Mouse (Mus musculus): ENCODE data around the gene Dcx. TPM values are rescaled to one million over a fixed set of nuclear protein-coding genes. Genes with fewer than 3 reads are reported as not detected.

Gene Dcx
- polyA plus RNA-seq (2015; fragmentation: Nextera tagmentation; extraction: Ambion mirVana): 266 and 338 TPM in 2 replicates

DNA sequence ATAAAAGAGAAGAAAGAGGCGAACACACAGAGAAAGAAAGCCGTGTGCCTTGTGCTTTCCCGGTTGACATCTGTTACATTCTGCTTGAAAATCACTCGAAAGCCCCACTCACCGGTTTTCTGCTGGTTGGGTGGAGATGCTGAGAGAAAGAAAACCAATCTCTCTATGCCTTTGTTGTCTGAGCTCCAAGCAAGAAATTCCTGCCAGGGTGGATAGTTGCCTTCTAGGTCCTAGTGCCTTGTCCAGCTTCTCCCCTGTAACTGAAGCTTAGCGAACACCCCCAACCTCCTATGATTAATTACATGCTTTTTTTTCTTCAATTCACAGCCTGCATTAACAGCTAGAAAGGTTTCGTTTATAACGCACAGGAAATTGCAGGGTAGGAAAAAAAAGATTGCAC lies at the start of gene Dcx:
Gene Dcx, minus strand, starts transcription at position 354 of the 400 bp plus-strand sequence.
- Histone ChIP-seq H3K9ac (ENCODE audit: low read depth, low read length) (peak within 1 kb of the TSS; percentile 65), H3K4me3 (ENCODE audit: low read depth, low read length) (peak within 1 kb of the TSS; percentile 48), H3K27ac (ENCODE audit: low read length) (peak within 1 kb of the TSS; percentile 82), H3K4me2 (ENCODE audit: low read length) (peak within 1 kb of the TSS; percentile 43), H3K9me3 (replicated peaks; ENCODE audit: control insufficient read depth, low read length, poor library complexity, severe bottlenecking) (no peaks in the 10 kb centered on the region), H3K4me1 (ENCODE audit: control insufficient read depth, insufficient read depth, low read length) (peaks cover 8% of the 10 kb centered on the region; the same call in 1 of the 2 replicates), H3K27me3 (ENCODE audit: control insufficient read depth, insufficient read depth, low read depth, low read length) (no peaks in the 10 kb centered on the region), H3K36me3 (ENCODE audit: control insufficient read depth, insufficient read depth, low read length) (no peaks in the 10 kb centered on the region)
- WGBS: 17% methylated on average over 8 of the region's 8 CpGs
- peak; percentile 87 for ATAC-seq

DNA sequence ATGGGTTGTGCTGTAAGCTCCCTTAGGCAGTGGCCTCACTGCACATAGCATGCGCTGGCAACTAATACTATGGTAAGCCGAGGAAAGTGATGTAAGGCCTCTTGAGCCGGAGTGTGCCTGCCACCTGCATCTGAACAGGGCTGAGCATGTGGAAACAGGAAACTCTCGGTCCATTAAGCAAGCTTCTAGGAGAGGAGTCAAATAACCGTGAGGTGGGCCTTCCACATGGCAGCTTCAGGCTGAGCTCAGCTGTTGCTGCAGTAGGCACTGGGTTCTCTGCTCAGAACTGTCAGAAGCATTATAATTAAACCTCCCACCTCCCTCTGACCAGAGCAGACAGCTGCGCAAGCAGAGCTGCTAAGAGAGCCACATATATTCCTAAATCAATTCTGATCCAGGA lies 33.1 kb upstream of the Dcx start:
- Histone ChIP-seq H3K36me3 (ENCODE audit: control insufficient read depth, insufficient read depth, low read length) (no peaks in the 10 kb centered on the region), H3K27me3 (ENCODE audit: control insufficient read depth, insufficient read depth, low read depth, low read length) (no peaks in the 10 kb centered on the region), H3K4me2 (ENCODE audit: low read length) (no peak overlapping the region), H3K9me3 (replicated peaks; ENCODE audit: control insufficient read depth, low read length, poor library complexity, severe bottlenecking) (no peaks in the 10 kb centered on the region), H3K9ac (ENCODE audit: low read depth, low read length) (no peak overlapping the region), H3K27ac (ENCODE audit: low read length) (no peak overlapping the region), H3K4me1 (ENCODE audit: control insufficient read depth, insufficient read depth, low read length) (no peaks in the 10 kb centered on the region), H3K4me3 (ENCODE audit: low read depth, low read length) (no peak overlapping the region)
- ATAC-seq: peak; percentile 45; the same call in 1 of the 2 replicates
- WGBS: 51% methylated on average over 6 of the region's 6 CpGs

DNA sequence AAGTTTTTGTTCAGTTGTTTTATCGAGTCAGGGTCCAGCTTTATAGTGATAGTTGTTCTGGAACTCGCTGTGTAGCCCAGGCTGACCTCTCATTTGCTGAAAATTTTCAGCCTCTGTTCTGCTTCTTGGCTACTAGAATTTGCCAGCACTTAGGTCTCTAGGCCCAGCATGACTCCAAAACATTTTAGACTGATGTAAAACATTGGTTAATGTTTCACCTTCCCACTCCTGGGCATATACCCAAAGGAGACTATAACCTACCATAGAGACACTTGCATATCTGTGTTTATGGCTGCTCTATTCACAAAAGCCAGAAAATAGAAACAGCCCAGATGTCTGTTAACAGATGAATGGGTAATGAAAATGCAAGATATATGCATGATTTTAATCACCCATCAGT lies 560 bp upstream of the Dcx start:
- Histone ChIP-seq H3K9me3 (replicated peaks; ENCODE audit: control insufficient read depth, low read length, poor library complexity, severe bottlenecking) (no peaks in the 10 kb centered on the region), H3K9ac (ENCODE audit: low read depth, low read length) (no peak overlapping the region; the same call in 1 of the 2 replicates), H3K36me3 (ENCODE audit: control insufficient read depth, insufficient read depth, low read length) (no peaks in the 10 kb centered on the region), H3K4me2 (ENCODE audit: low read length) (peak overlapping the region; percentile 43), H3K27me3 (ENCODE audit: control insufficient read depth, insufficient read depth, low read depth, low read length) (no peaks in the 10 kb centered on the region), H3K4me3 (ENCODE audit: low read depth, low read length) (peak overlapping the region; percentile 48; the same call in 1 of the 2 replicates), H3K4me1 (ENCODE audit: control insufficient read depth, insufficient read depth, low read length) (peaks cover 7% of the 10 kb centered on the region; the same call in 1 of the 2 replicates), H3K27ac (ENCODE audit: low read length) (peak overlapping the region; percentile 82; the same call in 1 of the 2 replicates)
- WGBS: 76% methylated on average over 2 of the region's 2 CpGs
- 0 out of 2 replicates have a peak, but pooled peaks have one; percentile 2 for ATAC-seq

DNA sequence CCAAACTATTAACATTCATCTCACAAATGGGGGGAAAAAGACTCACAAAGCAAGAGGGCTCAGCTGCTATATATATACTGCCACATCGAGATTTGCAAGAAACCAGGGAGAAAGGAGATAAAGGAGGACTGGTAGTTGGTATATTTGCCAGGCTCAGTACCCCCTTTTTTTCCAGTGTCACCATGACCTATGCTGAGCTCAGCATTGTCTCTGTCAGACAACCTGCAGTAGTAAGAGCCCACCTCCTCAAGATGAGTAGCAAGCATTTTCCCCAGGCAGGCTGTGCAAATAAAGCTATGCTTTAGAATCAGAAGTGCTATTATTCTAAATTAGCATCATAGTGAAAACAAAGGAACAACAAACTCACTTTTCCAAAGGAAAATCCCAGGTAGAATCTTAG lies 581 bp downstream of the Dcx start:
- H3K36me3 ChIP-seq (ENCODE audit: control insufficient read depth, insufficient read depth, low read length): no peaks in the 10 kb centered on the region
- H3K4me3 ChIP-seq (ENCODE audit: low read depth, low read length): peak overlapping the region; percentile 48
- H3K9me3 ChIP-seq (replicated peaks; ENCODE audit: control insufficient read depth, low read length, poor library complexity, severe bottlenecking): no peaks in the 10 kb centered on the region
- peak overlapping the region; percentile 65 for H3K9ac ChIP-seq (ENCODE audit: low read depth, low read length)
- H3K27ac ChIP-seq (ENCODE audit: low read length): peak overlapping the region; percentile 82
- no peak overlapping the region for H3K4me2 ChIP-seq (ENCODE audit: low read length)
- ATAC-seq: peak; percentile 64
- WGBS: 13% methylated on average over 1 of the region's 1 CpGs
- no peaks in the 10 kb centered on the region for H3K27me3 ChIP-seq (ENCODE audit: control insufficient read depth, insufficient read depth, low read depth, low read length)
- peaks cover 9% of the 10 kb centered on the region; the same call in 1 of the 2 replicates for H3K4me1 ChIP-seq (ENCODE audit: control insufficient read depth, insufficient read depth, low read length)

DNA sequence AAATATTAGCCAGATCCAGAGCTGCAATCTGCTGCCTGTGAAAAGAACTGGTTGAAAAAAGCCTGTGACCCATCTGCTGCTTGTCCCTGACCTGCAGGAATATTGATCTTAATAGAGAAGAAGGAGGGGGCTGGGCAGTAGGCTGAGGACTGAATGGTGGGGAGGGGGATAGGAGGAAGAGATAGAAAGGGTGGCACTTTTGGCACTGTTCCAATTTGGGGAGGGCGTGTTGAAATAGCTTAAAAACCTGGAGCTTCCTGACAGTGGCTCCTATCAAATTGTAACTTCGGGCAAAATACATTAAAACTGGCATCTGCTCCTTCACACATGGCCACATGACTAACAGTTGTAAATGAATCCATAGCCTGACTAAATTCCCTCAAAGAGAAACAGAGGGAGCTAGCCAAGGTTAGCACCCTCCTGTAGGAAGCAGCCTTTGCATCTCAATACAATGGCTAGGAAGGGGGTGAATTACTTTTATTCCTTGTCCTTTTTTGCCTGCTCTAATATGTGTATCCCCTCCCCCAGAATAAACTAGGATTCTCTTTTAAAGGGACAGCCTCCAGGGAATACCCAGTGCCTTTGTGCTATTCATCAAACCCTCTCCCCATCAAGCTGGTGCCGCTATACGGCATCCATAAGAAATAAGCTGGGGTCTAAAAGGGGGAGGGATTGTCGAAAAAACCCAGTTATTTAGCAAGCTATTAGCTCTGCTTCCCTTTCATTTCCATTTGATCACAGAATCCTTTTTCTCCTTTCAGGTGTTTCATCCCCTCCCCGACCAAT lies 1.5 kb downstream of the Dcx start:
- 20% methylated on average over 6 of the region's 6 CpGs for WGBS
- Histone ChIP-seq H3K4me3 (ENCODE audit: low read depth, low read length) (peak overlapping the region; percentile 48), H3K27ac (ENCODE audit: low read length) (peak overlapping the region; percentile 82), H3K36me3 (ENCODE audit: control insufficient read depth, insufficient read depth, low read length) (no peaks in the 10 kb centered on the region), H3K27me3 (ENCODE audit: control insufficient read depth, insufficient read depth, low read depth, low read length) (no peaks in the 10 kb centered on the region), H3K9me3 (replicated peaks; ENCODE audit: control insufficient read depth, low read length, poor library complexity, severe bottlenecking) (no peaks in the 10 kb centered on the region), H3K4me2 (ENCODE audit: low read length) (peak overlapping the region; percentile 56), H3K4me1 (ENCODE audit: control insufficient read depth, insufficient read depth, low read length) (peaks cover 13% of the 10 kb centered on the region), H3K9ac (ENCODE audit: low read depth, low read length) (peak overlapping the region; percentile 65)
- peak; percentile 69 for ATAC-seq

DNA sequence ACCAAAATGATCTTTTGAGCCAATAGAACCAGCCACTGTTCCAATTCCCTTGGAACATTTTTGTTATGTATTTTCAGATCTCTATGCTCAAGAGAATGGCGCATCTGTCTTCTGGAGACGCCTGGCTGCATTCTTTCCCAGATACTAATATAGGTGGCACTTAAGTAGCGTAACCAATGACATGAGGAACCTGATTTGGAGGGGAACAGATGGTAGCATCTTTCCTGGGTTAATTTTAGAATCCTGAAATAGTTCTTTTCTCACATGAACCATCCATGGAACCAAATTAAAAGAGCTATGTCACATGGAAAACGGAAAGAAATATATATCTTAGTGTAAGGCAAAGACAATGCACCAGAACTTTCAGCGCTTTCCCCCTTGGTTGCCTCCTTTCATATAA lies 11.0 kb downstream of the Dcx start:
- 88% methylated on average over 5 of the region's 5 CpGs for WGBS
- Histone ChIP-seq H3K36me3 (ENCODE audit: control insufficient read depth, insufficient read depth, low read length) (peaks cover 6% of the 10 kb centered on the region; the same call in 1 of the 2 replicates), H3K9me3 (replicated peaks; ENCODE audit: control insufficient read depth, low read length, poor library complexity, severe bottlenecking) (no peaks in the 10 kb centered on the region), H3K9ac (ENCODE audit: low read depth, low read length) (no peak overlapping the region), H3K27me3 (ENCODE audit: control insufficient read depth, insufficient read depth, low read depth, low read length) (no peaks in the 10 kb centered on the region), H3K27ac (ENCODE audit: low read length) (no peak overlapping the region), H3K4me1 (ENCODE audit: control insufficient read depth, insufficient read depth, low read length) (peaks cover 14% of the 10 kb centered on the region), H3K4me2 (ENCODE audit: low read length) (no peak overlapping the region), H3K4me3 (ENCODE audit: low read depth, low read length) (no peak overlapping the region)
- ATAC-seq: no peak

DNA sequence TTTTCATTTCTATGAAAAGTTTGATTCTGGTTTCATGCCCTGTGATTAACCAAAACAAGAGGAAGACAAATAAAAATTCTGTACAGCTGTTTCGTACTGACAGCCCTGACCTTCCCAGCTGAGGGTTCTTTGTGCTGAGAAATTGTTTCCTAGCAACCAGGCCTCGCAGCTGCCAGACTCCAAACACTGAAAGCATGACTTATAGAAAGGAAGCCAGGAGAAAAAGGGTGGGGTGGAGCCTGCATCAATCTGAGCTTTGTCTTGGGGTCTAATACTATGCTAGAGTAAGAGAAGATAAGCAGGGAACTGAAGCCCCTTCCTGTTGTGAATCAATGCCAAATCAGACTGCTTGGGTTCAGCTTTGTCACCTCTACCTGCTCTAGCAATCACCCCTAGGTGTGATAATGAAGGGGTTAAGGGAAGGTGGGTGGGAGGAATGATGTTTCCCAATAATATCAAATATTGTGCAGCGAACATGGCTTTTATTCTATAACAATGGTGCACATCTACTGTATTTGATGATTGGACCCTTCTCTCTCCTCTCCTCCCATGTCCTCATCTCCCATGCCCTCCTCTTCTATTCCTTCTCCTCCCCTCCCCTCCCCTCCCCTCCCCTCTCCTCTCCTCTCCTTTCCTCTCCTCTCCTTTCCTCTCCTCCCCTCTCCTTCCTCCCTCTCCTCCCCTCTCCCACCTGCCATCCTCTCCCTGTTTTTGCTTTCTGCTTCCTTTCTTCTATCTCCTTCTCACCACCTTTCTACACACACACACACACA lies 26.2 kb downstream of the Dcx start:
- 28% methylated on average over 3 of the region's 3 CpGs for WGBS
- no peak overlapping the region for H3K4me3 ChIP-seq (ENCODE audit: low read depth, low read length)
- no peaks in the 10 kb centered on the region for H3K27me3 ChIP-seq (ENCODE audit: control insufficient read depth, insufficient read depth, low read depth, low read length)
- peak overlapping the region; percentile 77 for H3K27ac ChIP-seq (ENCODE audit: low read length)
- no peaks in the 10 kb centered on the region for H3K36me3 ChIP-seq (ENCODE audit: control insufficient read depth, insufficient read depth, low read length)
- H3K9ac ChIP-seq (ENCODE audit: low read depth, low read length): 0 out of 2 replicates have a peak overlapping the region, but pooled peaks have one; percentile 20
- H3K9me3 ChIP-seq (replicated peaks; ENCODE audit: control insufficient read depth, low read length, poor library complexity, severe bottlenecking): no peaks in the 10 kb centered on the region
- peak overlapping the region; percentile 26; the same call in 1 of the 2 replicates for H3K4me2 ChIP-seq (ENCODE audit: low read length)
- peaks cover 29% of the 10 kb centered on the region for H3K4me1 ChIP-seq (ENCODE audit: control insufficient read depth, insufficient read depth, low read length)
- ATAC-seq: peak; percentile 76

DNA sequence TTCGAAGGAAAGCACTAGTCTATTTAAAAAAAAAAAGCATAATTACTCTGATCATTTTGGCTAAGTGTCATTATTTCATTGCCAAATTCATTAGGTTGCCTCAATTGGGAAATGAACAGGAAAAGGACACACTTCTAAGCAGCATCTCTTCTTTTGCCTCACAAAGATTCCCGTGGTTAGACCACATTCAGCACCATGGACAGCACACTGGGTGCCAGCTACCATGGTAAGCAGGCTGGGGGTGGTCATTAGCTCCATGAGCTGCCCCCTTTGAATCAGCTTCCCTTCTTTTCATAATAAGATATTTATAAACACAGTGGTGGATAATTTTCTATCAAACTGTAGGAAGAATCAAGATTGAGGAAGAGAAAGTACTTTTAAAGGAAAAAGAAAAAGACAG lies 28.4 kb downstream of the Dcx start:
- Histone ChIP-seq H3K4me1 (ENCODE audit: control insufficient read depth, insufficient read depth, low read length) (peaks cover 29% of the 10 kb centered on the region), H3K27me3 (ENCODE audit: control insufficient read depth, insufficient read depth, low read depth, low read length) (no peaks in the 10 kb centered on the region), H3K4me2 (ENCODE audit: low read length) (no peak overlapping the region), H3K27ac (ENCODE audit: low read length) (no peak overlapping the region), H3K4me3 (ENCODE audit: low read depth, low read length) (no peak overlapping the region), H3K36me3 (ENCODE audit: control insufficient read depth, insufficient read depth, low read length) (no peaks in the 10 kb centered on the region), H3K9ac (ENCODE audit: low read depth, low read length) (no peak overlapping the region), H3K9me3 (replicated peaks; ENCODE audit: control insufficient read depth, low read length, poor library complexity, severe bottlenecking) (no peaks in the 10 kb centered on the region)
- ATAC-seq: no peak
- 31% methylated on average over 2 of the region's 2 CpGs for WGBS
